Comparison of ENCODE assay signal across 11 mouse cellular contexts in genomic region chr10:46045474-46046093, GRCm38 (mm10).
DNase-seq lines count a peak whose midpoint lies in the region; ATAC-seq and TF ChIP-seq lines count a peak whose summit lies in the region.
"Had no signal": no experiment of that assay in that cellular context is flagged by ENCODE, and none has a peak within 500 bp of the region (broad histone marks: within the 10 kb centered on the region; RNA-seq: fewer than 3 reads in every experiment).

No protein-coding gene starts in this region.

- H3K4me3 ChIP-seq in forebrain, embryonic 14.5 days (ENCODE audit: low read depth, low read length) = no peak overlapping the region
- H3K4me3 ChIP-seq in midbrain, embryonic 16.5 days (ENCODE audit: low read depth, low read length) = no peak overlapping the region
- no peak overlapping the region for H3K4me3 ChIP-seq in heart, embryonic 10.5 days
- H3K4me3 ChIP-seq: limb, embryonic 15.5 days had no signal

- H3K27me3 ChIP-seq in forebrain, embryonic 14.5 days (replicated peaks; ENCODE audit: control insufficient read depth, insufficient read depth, low read length) = no peaks in the 10 kb centered on the region
- H3K27me3 ChIP-seq in midbrain, embryonic 16.5 days (ENCODE audit: control insufficient read depth, insufficient read depth, low read depth, low read length) = no peaks in the 10 kb centered on the region
- no peaks in the 10 kb centered on the region for H3K27me3 ChIP-seq in heart, embryonic 10.5 days (ENCODE audit: insufficient read depth, poor library complexity, severe bottlenecking)
- H3K27me3 ChIP-seq: limb, embryonic 15.5 days had no signal

- no peak overlapping the region for H3K9ac ChIP-seq in forebrain, embryonic 14.5 days (ENCODE audit: low read length)
- H3K9ac ChIP-seq in midbrain, embryonic 16.5 days (ENCODE audit: low read depth, low read length) = no peak overlapping the region
- H3K9ac ChIP-seq: limb, embryonic 15.5 days had no signal

- no peak overlapping the region for H3K4me2 ChIP-seq in forebrain, embryonic 14.5 days (ENCODE audit: low read length)
- no peak overlapping the region for H3K4me2 ChIP-seq in midbrain, embryonic 16.5 days (ENCODE audit: low read length)
- H3K4me2 ChIP-seq: limb, embryonic 15.5 days had no signal

- H3K4me1 ChIP-seq in forebrain, embryonic 14.5 days (ENCODE audit: control insufficient read depth, insufficient read depth, low read length) = peaks cover 18% of the 10 kb centered on the region
- H3K4me1 ChIP-seq in midbrain, embryonic 16.5 days (ENCODE audit: control insufficient read depth, insufficient read depth, low read length) = peaks cover 15% of the 10 kb centered on the region
- H3K4me1 ChIP-seq in heart, embryonic 10.5 days = no peaks in the 10 kb centered on the region
- H3K4me1 ChIP-seq: limb, embryonic 15.5 days had no signal

- no peak for TF ChIP-seq POLR2A in brain, embryonic 14.5 days (IDR thresholded peaks at IDR 0.05; ENCODE audit: borderline replicate concordance, extremely low read depth, insufficient read depth, insufficient read length, poor library complexity, severe bottlenecking)

- 8% methylated on average over 6 of the region's 6 CpGs for WGBS in forebrain, embryonic 14.5 days
- 7% methylated on average over 6 of the region's 6 CpGs for WGBS in midbrain, embryonic 16.5 days
- WGBS in heart, embryonic 10.5 days = 73% methylated on average over 6 of the region's 6 CpGs

- H3K9me3 ChIP-seq in forebrain, embryonic 14.5 days (replicated peaks; ENCODE audit: control insufficient read depth, low read length) = no peaks in the 10 kb centered on the region
- H3K9me3 ChIP-seq in midbrain, embryonic 16.5 days (replicated peaks; ENCODE audit: control insufficient read depth, low read length, poor library complexity, severe bottlenecking) = no peaks in the 10 kb centered on the region
- H3K9me3 ChIP-seq in heart, embryonic 10.5 days = no peaks in the 10 kb centered on the region
- H3K9me3 ChIP-seq: limb, embryonic 15.5 days had no signal

- ATAC-seq in forebrain, embryonic 14.5 days = peak; percentile 90
- ATAC-seq in midbrain, embryonic 16.5 days = peak; percentile 50; the same call in 1 of the 2 replicates

- H3K27ac ChIP-seq in forebrain, embryonic 14.5 days (ENCODE audit: low read depth, low read length) = peak overlapping the region; percentile 67; the same call in 1 of the 2 replicates
- peak overlapping the region; percentile 32 for H3K27ac ChIP-seq in midbrain, embryonic 16.5 days (ENCODE audit: low read length)
- H3K27ac ChIP-seq in heart, embryonic 10.5 days = no peak overlapping the region
- H3K27ac ChIP-seq: limb, embryonic 15.5 days had no signal

- DNase-seq in brain, embryonic 14.5 days (ENCODE audit: low read depth) = peak; percentile 90
- DNase-seq in forebrain, embryonic 14.5 days (ENCODE audit: low spot score) = peak; percentile 85
- peak; percentile 24 for DNase-seq in layer of hippocampus, adult 9-10 months (ENCODE audit: low spot score)
- DNase-seq in adipocyte (ENCODE audit: low spot score) = no peak
- no peak for DNase-seq in natural killer cell, adult 2 months (ENCODE audit: low spot score in 2 of 2)
- no peak for DNase-seq in kidney, postnatal 14 days
- no peak for DNase-seq in heart, embryonic 10.5 days (ENCODE audit: low spot score)
- DNase-seq: adrenal gland, postnatal 25 days; gastrocnemius, postnatal 10 days had no signal

- TF ChIP-seq CTCF in brain, embryonic 14.5 days (IDR thresholded peaks at IDR 0.05; ENCODE audit: borderline replicate concordance, extremely low read depth, insufficient read depth, insufficient read length) = no peak

- no peaks in the 10 kb centered on the region for H3K36me3 ChIP-seq in forebrain, embryonic 14.5 days (ENCODE audit: control insufficient read depth, insufficient read depth, low read length)
- H3K36me3 ChIP-seq in midbrain, embryonic 16.5 days (ENCODE audit: control insufficient read depth, insufficient read depth, low read length) = no peaks in the 10 kb centered on the region
- no peaks in the 10 kb centered on the region for H3K36me3 ChIP-seq in heart, embryonic 10.5 days
- H3K36me3 ChIP-seq: limb, embryonic 15.5 days had no signal

Comparison
In these comparisons a context has a peak if more than half of its experiments do, and no peak if none do; other contexts are left out.
1. DNase-seq: peak in brain, embryonic 14.5 days (single experiment), forebrain, embryonic 14.5 days (single experiment) and layer of hippocampus, adult 9-10 months (single experiment); none in adipocyte (single experiment), natural killer cell, adult 2 months (0 of 2), kidney, postnatal 14 days (single experiment) and heart, embryonic 10.5 days (single experiment).